Mouse (Mus musculus): ENCODE results near the gene Prss22.
A peak's percentile ranks its signal among the peaks of the same experiment; 100 is the strongest.
"Not testable (repeated sequence)": the region's sequence is repeated elsewhere in the genome, so short reads cannot be mapped to it uniquely, and the experiment has no call there.

The Prss22 gene

GRCm38 (mm10) chr17:23993559-23994428 lies 4.1 kb downstream of the Prss22 start:
- peak; percentile 90 for DNase-seq

- DNase-seq: no peak
These were observed 4.9 kb downstream of the Prss22 start for GRCm38 (mm10) chr17:23992789-23993553.

- DNase-seq: no peak
These were observed 8.1 kb downstream of the Prss22 start for GRCm38 (mm10) chr17:23989802-23990201.

GRCm38 (mm10) chr17:23984989-23985388 lies 12.9 kb downstream of the Prss22 start:
- DNase-seq: no peak

- DNase-seq: no peak
These were observed 15.0 kb downstream of the Prss22 start for GRCm38 (mm10) chr17:23982912-23983311.

GRCm38 (mm10) chr17:23980297-23980909 lies 17.5 kb downstream of the Prss22 start, which contains the start of gene Prss30:
TSS of gene Prss30 (minus strand) at chr17:23980566.
- DNase-seq: no peak

- DNase-seq: no peak
These were observed 18.4 kb downstream of the Prss22 start for GRCm38 (mm10) chr17:23979471-23979870.

- no peak for DNase-seq
These were observed 21.2 kb downstream of the Prss22 start for GRCm38 (mm10) chr17:23976665-23977064.

GRCm38 (mm10) chr17:23971315-23971714 lies 26.6 kb downstream of the Prss22 start:
- DNase-seq: no peak

GRCm38 (mm10) chr17:23969231-23969630 lies 28.7 kb downstream of the Prss22 start:
- peak; percentile 76 for DNase-seq

GRCm38 (mm10) chr17:23968780-23969179 lies 29.1 kb downstream of the Prss22 start:
- DNase-seq: no peak

- DNase-seq: no peak
These were observed 31.1 kb downstream of the Prss22 start for GRCm38 (mm10) chr17:23966658-23967401.

- DNase-seq: no peak
These were observed 32.0 kb downstream of the Prss22 start for GRCm38 (mm10) chr17:23965805-23966425.

GRCm38 (mm10) chr17:23961573-23962122 lies 36.3 kb downstream of the Prss22 start:
- DNase-seq: no peak

- peak; percentile 66 for DNase-seq
These were observed 37.7 kb downstream of the Prss22 start for GRCm38 (mm10) chr17:23960084-23960738.

- DNase-seq: no peak
These were observed 42.7 kb downstream of the Prss22 start, which contains the start of gene Sbpl for GRCm38 (mm10) chr17:23955174-23955573. TSS of gene Sbpl (minus strand) at chr17:23955274.

- not testable (repeated sequence) for DNase-seq
These were observed 47.1 kb downstream of the Prss22 start for GRCm38 (mm10) chr17:23950828-23951227.

GRCm38 (mm10) chr17:23949068-23949467 lies 48.8 kb downstream of the Prss22 start:
- DNase-seq: no peak

- not testable (repeated sequence) for DNase-seq
These were observed 50.4 kb downstream of the Prss22 start for GRCm38 (mm10) chr17:23947486-23947885.
